Comparison of ENCODE assay signal across 34 mouse cellular contexts in genomic region chr11:58354927-58355326, GRCm38 (mm10). TPM values are rescaled to one million over a fixed set of nuclear protein-coding genes. Genes with fewer than 3 reads are reported as not detected.
DNase-seq lines count a peak whose midpoint lies in the region; ATAC-seq lines count a peak whose summit lies in the region.
"Had no signal": no experiment of that assay in that cellular context is flagged by ENCODE, and none has a peak within 500 bp of the region (broad histone marks: within the 10 kb centered on the region; RNA-seq: fewer than 3 reads in every experiment).

No protein-coding gene starts in this region.

- H3K4me2 ChIP-seq in liver, embryonic 13.5 days, result no peak overlapping the region
- H3K4me2 ChIP-seq in stomach, embryonic 16.5 days (ENCODE audit: low read depth, low read length), result no peak overlapping the region
- H3K4me2 ChIP-seq: embryonic facial prominence, embryonic 15.5 days; forebrain, embryonic 12.5 days; heart, embryonic 13.5 days; hindbrain, embryonic 14.5 days; limb, embryonic 12.5 days; midbrain, embryonic 12.5 days; neural tube, embryonic 12.5 days had no signal

- 0 out of 2 replicates have a peak overlapping the region, but pooled peaks have one; percentile 23 for H3K9ac ChIP-seq in liver, embryonic 13.5 days
- no peak overlapping the region for H3K9ac ChIP-seq in stomach, embryonic 16.5 days (ENCODE audit: low read length)
- H3K9ac ChIP-seq: embryonic facial prominence, embryonic 15.5 days; forebrain, embryonic 12.5 days; forebrain, postnatal 0 days; heart, embryonic 13.5 days; hindbrain, embryonic 14.5 days; limb, embryonic 12.5 days; midbrain, embryonic 12.5 days; neural tube, embryonic 12.5 days had no signal

- no peaks in the 10 kb centered on the region for H3K9me3 ChIP-seq in liver, embryonic 13.5 days (replicated peaks)
- no peaks in the 10 kb centered on the region for H3K9me3 ChIP-seq in stomach, embryonic 16.5 days (replicated peaks; ENCODE audit: control insufficient read depth, low read length)
- H3K9me3 ChIP-seq: embryonic facial prominence, embryonic 10.5 days; embryonic facial prominence, embryonic 15.5 days; heart, embryonic 13.5 days; limb, embryonic 12.5 days; midbrain, embryonic 12.5 days; neural tube, embryonic 12.5 days had no signal

- H3K27me3 ChIP-seq in liver, embryonic 13.5 days, result no peaks in the 10 kb centered on the region
- H3K27me3 ChIP-seq in stomach, embryonic 16.5 days (ENCODE audit: control insufficient read depth, insufficient read depth, low read length), result no peaks in the 10 kb centered on the region
- H3K27me3 ChIP-seq: embryonic facial prominence, embryonic 15.5 days; forebrain, embryonic 12.5 days; heart, embryonic 13.5 days; limb, embryonic 12.5 days; midbrain, embryonic 12.5 days; neural tube, embryonic 12.5 days; Patski had no signal

- WGBS in liver, embryonic 13.5 days (ENCODE audit: insufficient replicate concordance), result 66% methylated on average over 3 of the region's 3 CpGs
- 67% methylated on average over 3 of the region's 3 CpGs for WGBS in stomach, embryonic 16.5 days

- H3K4me3 ChIP-seq in liver, embryonic 13.5 days (replicated peaks), result no peak overlapping the region
- no peak overlapping the region for H3K4me3 ChIP-seq in stomach, embryonic 16.5 days (replicated peaks; ENCODE audit: low read length)
- H3K4me3 ChIP-seq: embryonic facial prominence, embryonic 10.5 days; embryonic facial prominence, embryonic 15.5 days; forebrain, embryonic 12.5 days; heart, embryonic 13.5 days; limb, embryonic 12.5 days; megakaryocyte, embryonic 14.5 days; midbrain, embryonic 12.5 days; myocyte; neural tube, embryonic 12.5 days had no signal

- ATAC-seq in liver, embryonic 13.5 days (ENCODE audit: low read depth), result no peak
- ATAC-seq in stomach, embryonic 16.5 days (ENCODE audit: insufficient read depth, low FRiP score), result no peak
- ATAC-seq: forebrain, postnatal 0 days; intestine, postnatal 0 days; lung, postnatal 0 days; Patski had no signal

- peak overlapping the region; percentile 53 for H3K27ac ChIP-seq in liver, embryonic 13.5 days
- 0 out of 2 replicates have a peak overlapping the region, but pooled peaks have one; percentile 34 for H3K27ac ChIP-seq in stomach, embryonic 16.5 days (ENCODE audit: low read length)
- H3K27ac ChIP-seq: embryonic facial prominence, embryonic 10.5 days; embryonic facial prominence, embryonic 15.5 days; forebrain, embryonic 12.5 days; heart, embryonic 13.5 days; hindbrain, embryonic 14.5 days; limb, embryonic 12.5 days; midbrain, embryonic 12.5 days; neural tube, embryonic 12.5 days had no signal

- DNase-seq in frontal cortex, postnatal 36 days (ENCODE audit: low spot score in 2 of 2), result peak; percentile 19 to 45
- DNase-seq in frontal cortex, postnatal 25 days (ENCODE audit: low spot score in 2 of 2), result no peak
- no peak for DNase-seq in liver, embryonic 13.5 days
- DNase-seq in liver, result no peak
- peak; percentile 82 for DNase-seq in brain, adult 2 months (ENCODE audit: low read depth, low spot score)
- DNase-seq in adrenal gland, postnatal 36 days, result no peak
- DNase-seq: adrenal gland, postnatal 10 days; cerebellum, adult 18-20 months; cerebellum, postnatal 10 days; forebrain, postnatal 0 days; gastrocnemius, postnatal 10 days; heart, postnatal 10 days; kidney, adult 9 months; kidney, postnatal 10 days; lung, adult 18-20 months; lung, postnatal 4 days; right cerebral cortex, postnatal 4 days had no signal

- H3K36me3 ChIP-seq in liver, embryonic 13.5 days, result peaks cover 6% of the 10 kb centered on the region
- no peaks in the 10 kb centered on the region for H3K36me3 ChIP-seq in stomach, embryonic 16.5 days (ENCODE audit: control insufficient read depth, insufficient read depth, low read length)
- H3K36me3 ChIP-seq: embryonic facial prominence, embryonic 15.5 days; heart, embryonic 13.5 days; limb, embryonic 12.5 days; neural tube, embryonic 12.5 days had no signal

- peaks cover 85% of the 10 kb centered on the region for H3K4me1 ChIP-seq in liver, embryonic 13.5 days (replicated peaks)
- H3K4me1 ChIP-seq in stomach, embryonic 16.5 days (ENCODE audit: control insufficient read depth, insufficient read depth, low read length), result no peaks in the 10 kb centered on the region
- H3K4me1 ChIP-seq: embryonic facial prominence, embryonic 10.5 days; embryonic facial prominence, embryonic 15.5 days; forebrain, embryonic 12.5 days; limb, embryonic 12.5 days; megakaryocyte, embryonic 14.5 days; midbrain, embryonic 12.5 days; neural tube, embryonic 12.5 days had no signal

RNA-seq across cellular contexts. Expression of gene Lypd8, which starts 23.9 kb away (rescaled TPM):
- polyA plus RNA-seq in liver, embryonic 13.5 days (2015; fragmentation: Nextera tagmentation; extraction: Ambion mirVana), result 0.39 TPM in 1 of 2 replicates, not detected in the other
- 213 and 226 TPM in 2 replicates for polyA plus RNA-seq in stomach, embryonic 16.5 days (2015; fragmentation: Nextera tagmentation; extraction: Ambion mirVana)
- total RNA-seq in adrenal gland, postnatal 36 days (2021), result not detected
- total RNA-seq: adrenal gland, postnatal 10 days; forebrain, postnatal 0 days; gastrocnemius, postnatal 10 days; heart, adult 8-10 months; hematopoietic stem cell, adult 5-6 weeks; midbrain, postnatal 0 days had no signal
- polyA plus RNA-seq: embryonic facial prominence, embryonic 10.5 days; forebrain, embryonic 12.5 days; forebrain, postnatal 0 days; heart, embryonic 13.5 days; hindbrain, embryonic 14.5 days; limb, embryonic 12.5 days; lung, postnatal 0 days; midbrain, embryonic 12.5 days; midbrain, postnatal 0 days; myocyte; neural tube, embryonic 12.5 days; Patski had no signal

RNA-seq across cellular contexts. Expression of gene Sh3bp5l, which starts 24.4 kb away (rescaled TPM):
- 17.9 and 19.7 TPM in 2 replicates for polyA plus RNA-seq in liver, embryonic 13.5 days (2015; fragmentation: Nextera tagmentation; extraction: Ambion mirVana)
- 29.8 and 37.1 TPM in 2 replicates for polyA plus RNA-seq in stomach, embryonic 16.5 days (2015; fragmentation: Nextera tagmentation; extraction: Ambion mirVana)
- 10 to 100 TPM; 36.7 to 51.5 TPM for total RNA-seq in adrenal gland, postnatal 36 days (2021)

RNA-seq across cellular contexts. Expression of gene Zfp672, which starts 24.8 kb away (rescaled TPM):
- polyA plus RNA-seq in liver, embryonic 13.5 days (2015; fragmentation: Nextera tagmentation; extraction: Ambion mirVana), result 40.5 and 47.7 TPM in 2 replicates
- 44.8 and 52.1 TPM in 2 replicates for polyA plus RNA-seq in stomach, embryonic 16.5 days (2015; fragmentation: Nextera tagmentation; extraction: Ambion mirVana)
- 10 to 100 TPM; 44.9 to 48.9 TPM for total RNA-seq in adrenal gland, postnatal 36 days (2021)

RNA-seq across cellular contexts. Expression of gene Zfp692, which starts 48.1 kb away (rescaled TPM):
- polyA plus RNA-seq in liver, embryonic 13.5 days (2015; fragmentation: Nextera tagmentation; extraction: Ambion mirVana), result 12.2 and 12.6 TPM in 2 replicates
- polyA plus RNA-seq in stomach, embryonic 16.5 days (2015; fragmentation: Nextera tagmentation; extraction: Ambion mirVana), result 28.8 and 29.9 TPM in 2 replicates
- total RNA-seq in adrenal gland, postnatal 36 days (2021), result 10 to 100 TPM in 1 of 2 experiments, 1 to 10 TPM in 1; 7.7 to 10.9 TPM

Comparison
In these comparisons a context has a peak if more than half of its experiments do, and no peak if none do; other contexts are left out.
1. DNase-seq: peak in frontal cortex, postnatal 36 days (2 of 2) and brain, adult 2 months (single experiment); none in frontal cortex, postnatal 25 days (0 of 2), liver, embryonic 13.5 days (single experiment), liver (single experiment) and adrenal gland, postnatal 36 days (0 of 2).
2. RNA of gene Lypd8, which starts 23.9 kb away (polyA plus RNA-seq): 213 to 226 TPM in stomach, embryonic 16.5 days; 0.39 TPM in liver, embryonic 13.5 days; every median in the first group is over 100 times any median in the second.